Mouse (Mus musculus) testis, adult 2 months (tissue): Measurements from ENCODE around the gene Rnf111.

Experiments used
- CTCF ChIP-seq: fragments of 200-500 bp; IDR thresholded peaks from 2 replicates; pipeline ENCODE4 v1.5.1; 2012; ENCODE audit warnings: low read depth, mild to moderate bottlenecking, inconsistent platforms, low read length, moderate library complexity; ENCODE audit not compliant: control insufficient read depth, insufficient read depth, insufficient replicate concordance
- POLR2A ChIP-seq: fragments of 200-500 bp; IDR thresholded peaks from 2 replicates; pipeline ENCODE4 v1.6.1; 2012; ENCODE audit warnings: low read depth, mild to moderate bottlenecking, inconsistent platforms, low read length, moderate library complexity; ENCODE audit not compliant: control insufficient read depth

GRCm38 (mm10) chr9:70449072-70449471, 54.5 kb downstream of the Rnf111 start:
- no peak for TF ChIP-seq POLR2A
- no peak for TF ChIP-seq CTCF
